Mouse (Mus musculus): Measurements from ENCODE around the gene Lpar1.

DNA sequence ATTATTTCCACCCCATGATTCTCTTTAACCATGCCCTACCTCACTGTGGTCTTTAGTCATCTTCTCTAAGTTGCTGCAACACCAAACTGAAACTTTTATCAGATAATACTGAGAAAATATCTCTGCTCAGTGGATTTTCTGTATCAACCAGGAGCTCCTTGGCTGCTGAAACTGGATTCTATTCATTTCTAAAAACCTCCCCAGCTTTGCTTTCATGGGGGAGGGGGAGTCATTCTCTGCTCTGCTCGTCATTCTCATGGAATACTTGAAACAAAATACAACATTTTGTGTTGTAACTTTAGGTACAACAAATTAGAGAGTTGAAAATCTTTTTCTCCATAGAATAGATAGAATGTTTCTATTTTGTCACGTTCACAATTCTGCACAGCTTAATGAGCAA is 18.7 kb upstream of the Lpar1 start:
- TF ChIP-seq POLR2A (IDR thresholded peaks at IDR 0.05; ENCODE audit: borderline replicate concordance, insufficient read depth, low read length): no peak
- TF ChIP-seq CTCF (IDR thresholded peaks at IDR 0.05; ENCODE audit: borderline replicate concordance, insufficient read depth, low read depth, low read length): no peak

Data from cerebellum, adult 2 months (tissue).